Mouse (Mus musculus) neural tube, embryonic 14.5 days (tissue): Measurements from ENCODE around the gene Arl6. TPM values are rescaled to one million over a fixed set of nuclear protein-coding genes. Genes with fewer than 3 reads are reported as not detected.

Source experiments
- ATAC-seq: fragments of 200-750 bp; cut with Nextera tagmentation; 2 replicates; pipeline ENCODE4 v1.8.0; 2017; ENCODE audit warnings: low read depth, mild to moderate bottlenecking, moderate TSS enrichment, moderate library complexity
- H3K27ac ChIP-seq: fragments of 300-500 bp; sonication (generic); 2 replicates; pipeline ENCODE4 v1.5.1; 2014; ENCODE audit warnings: low read depth, mild to moderate bottlenecking, control low read depth, low read length, moderate library complexity, mixed read lengths
- H3K27me3 ChIP-seq: fragments of 300-500 bp; sonication (generic); 2 replicates; pipeline ENCODE4 v1.6.1; 2014; ENCODE audit warnings: low read length; ENCODE audit not compliant: control insufficient read depth, insufficient read depth
- H3K36me3 ChIP-seq: fragments of 300-500 bp; sonication (generic); 2 replicates; pipeline ENCODE4 v1.6.1; 2014; ENCODE audit warnings: low read length, mixed read lengths; ENCODE audit not compliant: control insufficient read depth, insufficient read depth
- H3K4me1 ChIP-seq: fragments of 300-500 bp; sonication (generic); 2 replicates; pipeline ENCODE4 v1.6.1; 2014; ENCODE audit warnings: low read length; ENCODE audit not compliant: control insufficient read depth, insufficient read depth
- H3K4me2 ChIP-seq: fragments of 300-500 bp; sonication (generic); 2 replicates; pipeline ENCODE4 v1.6.1; 2014; ENCODE audit warnings: mild to moderate bottlenecking, low read depth, low read length, control low read depth
- H3K4me3 ChIP-seq: fragments of 300-500 bp; sonication (generic); 2 replicates; pipeline ENCODE4 v1.5.1; 2014; ENCODE audit warnings: low read depth, low read length, control low read depth, mixed read lengths
- H3K9ac ChIP-seq: fragments of 300-500 bp; sonication (generic); replicated peaks from 2 replicates; pipeline ENCODE4 v1.6.1; 2014; ENCODE audit warnings: low read depth, mild to moderate bottlenecking, control low read depth, low read length, mixed read lengths
- H3K9me3 ChIP-seq: fragments of 300-500 bp; sonication (generic); 2 replicates; pipeline ENCODE4 v1.6.1; 2016; ENCODE audit warnings: low read length; ENCODE audit not compliant: control insufficient read depth
- WGBS: fragments of 180-500 bp; shearing (Covaris S2); extraction: QIAGEN DNeasy Blood & Tissue Kit; methylation state at CpG from one replicate; pipeline ENCODE4 v1.1.7; 2014; 5-methylcytosine and 5-hydroxymethylcytosine counted together
- polyA plus RNA-seq: library from polyadenylated mRNA; unstranded; fragments of >200 nt; fragmentation: Nextera tagmentation; extraction: Ambion mirVana; gene quantifications from 2 replicates; pipeline ENCODE4 v1.2.1, GENCODE M21; 2014

The Arl6 gene
- polyA plus RNA-seq = 47.0 and 50.5 TPM in 2 replicates

- peak within 1 kb of the TSS; percentile 67 for H3K4me2 ChIP-seq
- no peaks in the 10 kb centered on the region for H3K9me3 ChIP-seq
- peak within 1 kb of the TSS; percentile 72 for H3K9ac ChIP-seq
- H3K36me3 ChIP-seq = no peaks in the 10 kb centered on the region
- no peaks in the 10 kb centered on the region for H3K27me3 ChIP-seq
- peak within 1 kb of the TSS; percentile 97 for H3K27ac ChIP-seq
- ATAC-seq = peak; percentile 99
- H3K4me1 ChIP-seq = 0 out of 2 replicates have a peak, but pooled peaks cover 5% of the 10 kb centered on the region
- H3K4me3 ChIP-seq = peak within 1 kb of the TSS; percentile 65
- WGBS = under 1% methylated on average over 46 of the region's 46 CpGs
Measured at GRCm38 (mm10) chr16:59639102-59639691, at the start of gene Arl6. Gene Arl6, minus strand, starts transcription at chr16:59639391.

GRCm38 (mm10) chr16:59685135-59685534, 45.9 kb upstream of the Arl6 start:
- 69% methylated on average over 5 of the region's 5 CpGs for WGBS
- ATAC-seq = no peak
- Histone ChIP-seq H3K4me1 (no peaks in the 10 kb centered on the region), H3K9ac (no peak overlapping the region), H3K9me3 (no peaks in the 10 kb centered on the region), H3K27me3 (no peaks in the 10 kb centered on the region), H3K4me2 (no peak overlapping the region), H3K36me3 (no peaks in the 10 kb centered on the region), H3K27ac (no peak overlapping the region), H3K4me3 (no peak overlapping the region)

DNA sequence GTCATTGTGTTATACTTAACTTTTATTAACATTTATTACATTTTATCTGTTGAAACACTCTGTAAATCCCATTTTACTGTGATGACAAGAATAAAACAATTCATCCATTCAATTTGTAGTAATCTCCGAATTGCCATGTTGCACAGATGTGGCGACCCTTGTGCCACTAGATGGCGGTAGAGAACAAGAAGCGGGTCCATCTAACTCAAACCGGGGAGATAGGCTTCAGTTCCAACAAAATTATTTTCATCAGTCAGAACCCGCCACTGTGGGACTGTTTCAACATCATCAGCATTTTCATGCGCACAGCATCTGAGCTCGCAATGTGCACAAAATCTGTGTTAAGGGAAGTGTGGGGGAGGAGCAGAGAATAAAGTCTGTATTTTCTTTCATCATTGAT, 44.2 kb upstream of the Arl6 start:
- no peak overlapping the region for H3K9ac ChIP-seq
- no peaks in the 10 kb centered on the region for H3K9me3 ChIP-seq
- no peak overlapping the region for H3K4me3 ChIP-seq
- no peaks in the 10 kb centered on the region for H3K4me1 ChIP-seq
- H3K36me3 ChIP-seq = no peaks in the 10 kb centered on the region
- WGBS = 4% methylated on average over 8 of the region's 8 CpGs
- ATAC-seq = peak; percentile 91
- H3K4me2 ChIP-seq = 0 out of 2 replicates have a peak overlapping the region, but pooled peaks have one; percentile 11
- H3K27me3 ChIP-seq = no peaks in the 10 kb centered on the region
- no peak overlapping the region for H3K27ac ChIP-seq

DNA sequence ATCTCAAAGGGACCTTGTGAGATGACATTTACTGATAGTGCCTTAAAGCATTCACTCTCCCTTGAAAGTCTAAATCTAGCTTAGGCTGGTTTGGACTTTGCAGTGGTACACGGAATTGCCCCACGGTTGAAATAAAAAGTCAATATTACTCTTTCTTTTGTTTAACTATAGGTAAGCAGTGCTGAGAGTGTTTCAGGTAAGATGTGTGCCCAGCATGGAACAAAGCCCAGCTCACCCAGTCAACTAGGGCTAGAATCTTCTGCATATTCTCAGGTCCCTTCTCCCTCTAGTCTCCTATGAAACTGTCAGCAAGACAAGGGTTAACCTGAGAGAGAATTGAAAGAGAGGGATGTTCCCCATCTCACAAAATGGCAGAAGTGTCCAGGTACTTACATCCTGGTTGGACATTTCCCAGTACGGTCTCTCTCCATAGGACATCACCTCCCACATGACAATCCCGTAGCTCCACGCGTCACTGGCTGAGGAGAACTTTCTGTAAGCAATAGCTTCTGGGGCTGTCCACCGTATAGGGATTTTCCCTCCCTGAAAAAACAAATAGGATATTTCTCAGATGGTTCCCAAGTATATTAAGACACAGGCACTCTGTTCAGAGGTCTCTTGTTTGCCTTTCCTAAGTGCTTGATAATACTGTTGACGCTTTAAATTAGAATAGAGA, 43.2 kb upstream of the Arl6 start:
- H3K9ac ChIP-seq = no peak overlapping the region
- H3K27me3 ChIP-seq = no peaks in the 10 kb centered on the region
- H3K9me3 ChIP-seq = no peaks in the 10 kb centered on the region
- 85% methylated on average over 8 of the region's 8 CpGs for WGBS
- ATAC-seq = no peak
- no peaks in the 10 kb centered on the region for H3K36me3 ChIP-seq
- no peak overlapping the region for H3K4me2 ChIP-seq
- no peak overlapping the region for H3K4me3 ChIP-seq
- H3K4me1 ChIP-seq = no peaks in the 10 kb centered on the region
- no peak overlapping the region for H3K27ac ChIP-seq

DNA sequence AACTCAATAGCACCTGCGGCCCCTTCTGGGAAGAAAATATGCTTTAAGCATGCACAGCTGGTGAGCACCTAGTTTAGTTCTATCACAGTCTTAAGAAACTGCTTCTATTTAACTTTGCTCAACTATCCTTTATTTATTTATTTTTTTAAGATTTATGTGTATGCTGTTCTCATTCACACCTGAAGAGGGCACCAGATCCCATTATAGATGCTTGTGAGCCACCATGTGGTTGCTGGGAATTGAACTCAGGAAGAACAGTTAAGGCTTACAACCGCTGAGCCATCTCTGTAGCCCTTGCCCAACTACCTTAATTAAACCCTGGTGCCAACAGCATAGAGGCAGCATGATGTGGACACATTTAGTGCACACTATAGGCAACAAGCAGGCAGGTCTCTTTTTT, 27.7 kb upstream of the Arl6 start:
- Histone ChIP-seq H3K4me1 (no peaks in the 10 kb centered on the region), H3K27ac (no peak overlapping the region), H3K9ac (no peak overlapping the region), H3K27me3 (no peaks in the 10 kb centered on the region), H3K36me3 (no peaks in the 10 kb centered on the region), H3K4me3 (no peak overlapping the region), H3K9me3 (no peaks in the 10 kb centered on the region), H3K4me2 (no peak overlapping the region)
- WGBS = 94% methylated on average over 2 of the region's 2 CpGs
- ATAC-seq = no peak

DNA sequence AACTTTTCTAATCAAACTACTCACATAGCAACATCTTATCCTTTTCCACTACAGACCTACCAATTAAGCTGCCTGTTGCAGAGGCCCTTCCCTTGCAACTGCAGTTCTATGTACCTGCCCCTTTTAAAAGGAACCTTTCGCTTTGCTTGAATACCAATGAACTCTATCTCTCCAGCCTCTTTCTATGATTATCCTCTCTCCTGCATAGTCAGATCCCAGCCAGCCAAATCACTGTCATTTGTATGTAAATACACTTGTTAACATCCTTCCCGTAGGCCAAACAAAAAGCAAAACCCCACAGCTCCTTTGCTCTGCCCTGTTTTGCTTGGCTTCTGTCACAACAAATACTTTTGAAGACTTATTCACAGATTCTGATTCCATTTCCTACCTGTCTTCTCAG, 4.6 kb upstream of the Arl6 start:
- Histone ChIP-seq H3K4me3 (no peak overlapping the region), H3K4me1 (no peaks in the 10 kb centered on the region), H3K4me2 (no peak overlapping the region), H3K9ac (no peak overlapping the region), H3K9me3 (no peaks in the 10 kb centered on the region), H3K27ac (no peak overlapping the region), H3K36me3 (no peaks in the 10 kb centered on the region), H3K27me3 (no peaks in the 10 kb centered on the region)
- no peak for ATAC-seq
- 51% methylated on average over 2 of the region's 2 CpGs for WGBS

GRCm38 (mm10) chr16:59639985-59640384, 794 bp upstream of the Arl6 start:
- Histone ChIP-seq H3K4me3 (no peak overlapping the region), H3K27ac (no peak overlapping the region), H3K36me3 (no peaks in the 10 kb centered on the region), H3K4me2 (no peak overlapping the region), H3K9ac (no peak overlapping the region), H3K9me3 (no peaks in the 10 kb centered on the region), H3K4me1 (0 out of 2 replicates have a peak, but pooled peaks cover 5% of the 10 kb centered on the region), H3K27me3 (no peaks in the 10 kb centered on the region)
- no peak for ATAC-seq
- WGBS = 94% methylated on average over 3 of the region's 3 CpGs

DNA sequence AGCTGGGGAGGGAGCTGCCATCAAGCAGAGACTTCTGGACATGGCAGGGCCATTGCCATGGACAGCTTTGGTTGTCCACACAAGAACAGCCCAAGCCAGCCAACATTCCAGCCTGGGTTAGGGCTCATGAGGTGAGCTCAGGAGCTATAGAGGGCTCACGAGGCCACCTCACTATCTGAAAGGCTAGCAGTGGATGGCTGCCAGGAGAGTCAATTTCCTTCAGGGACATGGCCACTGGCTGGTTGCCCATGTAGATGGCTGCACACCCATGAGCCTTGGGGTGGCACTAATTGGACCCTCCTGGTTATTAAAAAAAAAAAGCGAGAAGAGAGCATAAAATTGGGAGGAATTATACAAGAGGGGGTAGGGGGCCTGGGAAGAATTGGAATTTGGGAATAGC, 4.6 kb downstream of the Arl6 start:
- H3K4me2 ChIP-seq = no peak overlapping the region
- no peaks in the 10 kb centered on the region for H3K27me3 ChIP-seq
- no peak overlapping the region for H3K27ac ChIP-seq
- H3K4me1 ChIP-seq = 0 out of 2 replicates have a peak, but pooled peaks cover 5% of the 10 kb centered on the region
- no peaks in the 10 kb centered on the region for H3K9me3 ChIP-seq
- no peak overlapping the region for H3K9ac ChIP-seq
- ATAC-seq = no peak
- no peak overlapping the region for H3K4me3 ChIP-seq
- H3K36me3 ChIP-seq = no peaks in the 10 kb centered on the region
- 70% methylated on average over 2 of the region's 2 CpGs for WGBS

DNA sequence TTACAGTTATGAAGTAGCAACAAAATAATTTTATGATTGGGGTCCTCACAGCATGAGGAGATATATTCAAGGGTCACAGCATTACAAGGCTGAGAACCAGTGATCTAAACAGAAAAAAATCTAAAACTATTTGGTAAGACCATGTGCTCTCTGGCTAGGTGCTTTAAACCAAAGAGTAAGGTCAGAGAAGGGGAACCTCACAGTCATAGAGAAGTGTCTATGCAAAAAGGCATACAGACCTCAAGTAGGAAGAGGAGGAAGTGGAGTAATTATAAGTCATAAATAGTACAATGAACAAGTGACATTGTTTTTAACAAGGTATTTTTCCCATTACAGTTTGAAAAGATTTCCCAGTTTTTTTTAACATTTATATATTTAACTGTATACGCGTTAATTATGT, 17.6 kb downstream of the Arl6 start:
- H3K4me2 ChIP-seq = no peak overlapping the region
- no peak overlapping the region for H3K27ac ChIP-seq
- H3K36me3 ChIP-seq = no peaks in the 10 kb centered on the region
- H3K27me3 ChIP-seq = no peaks in the 10 kb centered on the region
- no peak overlapping the region for H3K4me3 ChIP-seq
- no peak overlapping the region for H3K9ac ChIP-seq
- H3K9me3 ChIP-seq = no peaks in the 10 kb centered on the region
- no peak for ATAC-seq
- no peaks in the 10 kb centered on the region for H3K4me1 ChIP-seq
- WGBS = 96% methylated on average over 2 of the region's 2 CpGs
